Mouse (Mus musculus): ENCODE measurements around the gene Tomm7. TPM values are rescaled to one million over a fixed set of nuclear protein-coding genes. Genes with fewer than 3 reads are reported as not detected.

Tomm7 gene
- polyA plus RNA-seq, 1 experiment, result 61.4 TPM

GRCm38 (mm10) chr5:23814841-23815240 lies 29.1 kb downstream of the Tomm7 start:
- H3K4me1 ChIP-seq (ENCODE audit: control insufficient read depth, insufficient read depth, low read length), result peaks cover 1% of the 10 kb centered on the region; the same call in 1 of the 2 replicates
- 77% methylated on average over 5 of the region's 5 CpGs for WGBS

GRCm38 (mm10) chr5:23792726-23793125 lies 51.2 kb downstream of the Tomm7 start:
- no peaks in the 10 kb centered on the region; the same call in 1 of the 2 replicates for H3K4me1 ChIP-seq (ENCODE audit: control insufficient read depth, insufficient read depth, low read length)
- H3K4me3 ChIP-seq (replicated peaks; ENCODE audit: control insufficient read depth, low read depth, low read length), result no peak overlapping the region
- WGBS, result 94% methylated on average over 2 of the region's 2 CpGs
- TF ChIP-seq POLR2A (IDR thresholded peaks at IDR 0.05; ENCODE audit: borderline replicate concordance, control insufficient read depth, low read depth, low read length) (no peak), CTCF (IDR thresholded peaks at IDR 0.05; ENCODE audit: control insufficient read depth, insufficient read depth, low read length) (no peak)
- no peak overlapping the region for H3K27ac ChIP-seq (ENCODE audit: control insufficient read depth, insufficient read depth, low read depth, low read length, poor library complexity)

More at GRCm38 (mm10) chr5:23814841-23815240, 29.1 kb downstream of the Tomm7 start:
- Histone ChIP-seq H3K4me3 (replicated peaks; ENCODE audit: control insufficient read depth, low read depth, low read length) (no peak overlapping the region), H3K27ac (ENCODE audit: control insufficient read depth, insufficient read depth, low read depth, low read length, poor library complexity) (no peak overlapping the region)
- TF ChIP-seq POLR2A (IDR thresholded peaks at IDR 0.05; ENCODE audit: borderline replicate concordance, control insufficient read depth, low read depth, low read length), result no peak
- TF ChIP-seq CTCF (IDR thresholded peaks at IDR 0.05; ENCODE audit: control insufficient read depth, insufficient read depth, low read length), result no peak

DNA sequence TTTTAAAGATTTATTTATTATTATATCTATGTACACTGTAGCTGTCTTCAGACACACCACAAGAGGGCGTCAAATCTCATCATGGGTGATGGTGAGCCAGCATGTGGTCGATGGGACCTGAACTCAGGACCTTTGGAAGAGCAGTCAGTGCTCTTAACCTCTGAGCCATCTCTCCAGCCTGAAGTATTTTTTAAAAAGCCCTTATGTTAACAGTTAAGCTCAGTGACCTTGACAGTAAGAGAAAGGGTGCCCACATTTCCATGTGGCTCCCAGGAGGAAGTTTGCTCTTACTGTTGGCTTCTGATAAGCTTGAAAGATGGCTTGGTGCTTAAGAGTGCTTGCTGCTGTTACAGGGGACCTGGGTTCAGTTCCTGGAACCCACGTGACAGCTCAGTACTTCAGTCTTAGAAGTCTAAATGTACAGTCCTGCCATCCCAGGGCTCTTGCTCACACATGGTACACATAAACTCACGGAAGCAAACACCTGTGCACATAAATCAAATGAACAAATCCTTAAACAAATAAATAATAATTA lies 54.8 kb downstream of the Tomm7 start:
- Histone ChIP-seq H3K4me1 (ENCODE audit: control insufficient read depth, insufficient read depth, low read length) (no peaks in the 10 kb centered on the region; the same call in 1 of the 2 replicates), H3K27ac (ENCODE audit: control insufficient read depth, insufficient read depth, low read depth, low read length, poor library complexity) (no peak overlapping the region), H3K4me3 (replicated peaks; ENCODE audit: control insufficient read depth, low read depth, low read length) (no peak overlapping the region)
- TF ChIP-seq CTCF (IDR thresholded peaks at IDR 0.05; ENCODE audit: control insufficient read depth, insufficient read depth, low read length), result no peak
- TF ChIP-seq POLR2A (IDR thresholded peaks at IDR 0.05; ENCODE audit: borderline replicate concordance, control insufficient read depth, low read depth, low read length), result no peak
- 60% methylated on average over 4 of the region's 4 CpGs for WGBS

Other genes with a start within 250 kb of the Tomm7 start
- gene Srpk2, start 159.5 kb downstream of the Tomm7 start, polyA plus RNA-seq (2011; ENCODE audit: insufficient read depth, insufficient read length, low replicate concordance, missing spikeins), result 8.9 and 22.8 TPM in 2 replicates
- 15.4 and 16.4 TPM in 2 replicates for gene Pus7, start 60.5 kb downstream of the Tomm7 start, polyA plus RNA-seq (2011; ENCODE audit: insufficient read depth, insufficient read length, low replicate concordance, missing spikeins)
- gene Rint1, start 56.5 kb downstream of the Tomm7 start, polyA plus RNA-seq (2011; ENCODE audit: insufficient read depth, insufficient read length, low replicate concordance, missing spikeins), result 11.3 and 11.7 TPM in 2 replicates
- 66.5 and 72.3 TPM in 2 replicates for gene Fam126a, start 186.5 kb upstream of the Tomm7 start, polyA plus RNA-seq (2011; ENCODE audit: insufficient read depth, insufficient read length, low replicate concordance, missing spikeins)